Mouse (Mus musculus) MEL (cell line): ENCODE measurements around the gene Gm21970. TPM values are rescaled to one million over a fixed set of nuclear protein-coding genes. Genes with fewer than 3 reads are reported as not detected.

ENCODE experiments used
- DNase-seq: peaks from one replicate; pipeline ENCODE4 v3.0.0; 2011; ENCODE audit warnings: low read depth, low spot score
- H3K27ac ChIP-seq: 2 replicates; pipeline ENCODE4 v1.5.1; 2012; ENCODE audit warnings: low read depth, mild to moderate bottlenecking, control low read depth, low read length, moderate library complexity; ENCODE audit not compliant: control insufficient read depth
- H3K27me3 ChIP-seq, 2 experiments: fragments of 150-350 bp in 1 of 2; sonication (generic) in 1 of 2; 2 replicates each; pipeline ENCODE4 v1.6.1; 2012; ENCODE audit warnings: low read length in 2 of 2, mild to moderate bottlenecking in 2 of 2, improper control_type of control experiment in 1 of 2, moderate library complexity in 1 of 2; ENCODE audit not compliant: insufficient read depth in 2 of 2, control insufficient read depth in 1 of 2
- H3K36me3 ChIP-seq, 2 experiments: 2 replicates each; pipeline ENCODE4 v1.6.1; 2012 to 2014; ENCODE audit warnings: low read length in 2 of 2, improper control_type of control experiment in 1 of 2, inconsistent platforms in 1 of 2, mild to moderate bottlenecking in 1 of 2; ENCODE audit not compliant: insufficient read depth in 2 of 2, control insufficient read depth in 1 of 2
- H3K4me1 ChIP-seq, 2 experiments: fragments of 150-350 bp in 1 of 2; sonication (generic) in 1 of 2; 2 replicates each; pipeline ENCODE4 v1.6.1; 2012; ENCODE audit warnings: low read length in 2 of 2, improper control_type of control experiment in 1 of 2, mild to moderate bottlenecking in 1 of 2; ENCODE audit not compliant: insufficient read depth in 2 of 2, control insufficient read depth in 1 of 2
- H3K4me3 ChIP-seq, 2 experiments: fragments of 150-350 bp in 1 of 2; sonication (generic) in 1 of 2; 2 replicates each; pipeline ENCODE4 v1.5.1; 2012; ENCODE audit warnings: low read depth in 2 of 2, low read length in 2 of 2, mild to moderate bottlenecking in 2 of 2, moderate library complexity in 2 of 2, control low read depth in 1 of 2, improper control_type of control experiment in 1 of 2; ENCODE audit not compliant: control insufficient read depth in 1 of 2, insufficient read depth in 1 of 2
- H3K79me2 ChIP-seq: 2 replicates; pipeline ENCODE4 v1.6.1; 2012; ENCODE audit warnings: mild to moderate bottlenecking, low read length, moderate library complexity; ENCODE audit not compliant: control insufficient read depth, poor library complexity, insufficient read depth
- H3K9ac ChIP-seq: 2 replicates; pipeline ENCODE4 v1.6.1; 2012; ENCODE audit warnings: low read depth, mild to moderate bottlenecking, control low read depth, low read length, moderate library complexity; ENCODE audit not compliant: control insufficient read depth, poor library complexity, severe bottlenecking
- H3K9me3 ChIP-seq: fragments of 150-350 bp; sonication (generic); replicated peaks from 2 replicates; pipeline ENCODE4 v1.6.1; 2012; ENCODE audit warnings: mild to moderate bottlenecking, low read length, improper control_type of control experiment, moderate library complexity; ENCODE audit not compliant: insufficient read depth
- CHD1 ChIP-seq: IDR thresholded peaks from 2 replicates; pipeline ENCODE4 v1.6.1; 2012; ENCODE audit warnings: low read depth, mild to moderate bottlenecking, inconsistent platforms, low read length, improper control_type of control experiment
- EP300 ChIP-seq, 2 experiments: IDR thresholded peaks; 2 replicates each; pipeline ENCODE4 v1.6.1; 2011; ENCODE audit warnings: improper control_type of control experiment in 2 of 2, low read length in 2 of 2, low read depth in 1 of 2, mild to moderate bottlenecking in 1 of 2
- ETS1 ChIP-seq: IDR thresholded peaks from 2 replicates; pipeline ENCODE4 v1.6.1; 2012; ENCODE audit warnings: low read depth, mild to moderate bottlenecking, inconsistent platforms, low read length, improper control_type of control experiment, moderate library complexity
- HCFC1 ChIP-seq: IDR thresholded peaks from 2 replicates; pipeline ENCODE4 v1.6.1; 2012; ENCODE audit warnings: low read depth, mild to moderate bottlenecking, inconsistent platforms, low read length, improper control_type of control experiment, moderate library complexity
- JUND ChIP-seq: IDR thresholded peaks from 2 replicates; pipeline ENCODE4 v1.6.1; 2011; ENCODE audit warnings: low read depth, mild to moderate bottlenecking, improper control_type of control experiment, low read length
- MAFK ChIP-seq: IDR thresholded peaks from 2 replicates; pipeline ENCODE4 v1.6.1; 2011; ENCODE audit warnings: low read depth, mild to moderate bottlenecking, low read length, improper control_type of control experiment, borderline replicate concordance
- MAZ ChIP-seq: IDR thresholded peaks from 2 replicates; pipeline ENCODE4 v1.6.1; 2012; ENCODE audit warnings: low read depth, mild to moderate bottlenecking, inconsistent platforms, low read length, improper control_type of control experiment
- MEF2A ChIP-seq: IDR thresholded peaks from 2 replicates; pipeline ENCODE4 v1.6.1; 2014; ENCODE audit warnings: low read depth, mild to moderate bottlenecking, inconsistent platforms, low read length, improper control_type of control experiment; ENCODE audit not compliant: poor library complexity, insufficient replicate concordance, severe bottlenecking; ENCODE audit errors: extremely low read depth
- MXI1 ChIP-seq: IDR thresholded peaks from 2 replicates; pipeline ENCODE4 v1.6.1; 2011; ENCODE audit warnings: mild to moderate bottlenecking, low read depth, low read length, improper control_type of control experiment
- RCOR1 ChIP-seq: IDR thresholded peaks from 2 replicates; pipeline ENCODE4 v1.6.1; 2012; ENCODE audit warnings: low read depth, mild to moderate bottlenecking, inconsistent platforms, low read length, improper control_type of control experiment
- SIN3A ChIP-seq: IDR thresholded peaks from 2 replicates; pipeline ENCODE4 v1.6.1; 2012; ENCODE audit warnings: low read length, improper control_type of control experiment, inconsistent platforms
- TAL1 ChIP-seq: IDR thresholded peaks from 2 replicates; pipeline ENCODE4 v1.6.1; 2012; ENCODE audit warnings: mild to moderate bottlenecking, inconsistent platforms, low read length, moderate library complexity, mixed read lengths
- TBP ChIP-seq: IDR thresholded peaks from 2 replicates; pipeline ENCODE4 v1.8.0; 2011; ENCODE audit warnings: low read depth, low read length, improper control_type of control experiment
- TCF12 ChIP-seq: IDR thresholded peaks from 2 replicates; pipeline ENCODE4 v1.6.1; 2014; ENCODE audit warnings: low read depth, mild to moderate bottlenecking, inconsistent platforms, low read length, improper control_type of control experiment, moderate library complexity
- UBTF ChIP-seq: IDR thresholded peaks from 2 replicates; pipeline ENCODE4 v1.6.1; 2012; ENCODE audit warnings: low read depth, mild to moderate bottlenecking, inconsistent platforms, low read length, improper control_type of control experiment, moderate library complexity, borderline replicate concordance; ENCODE audit not compliant: insufficient read depth
- ZC3H11A ChIP-seq: IDR thresholded peaks from 2 replicates; pipeline ENCODE4 v1.6.1; 2012; ENCODE audit warnings: low read depth, mild to moderate bottlenecking, inconsistent platforms, low read length, improper control_type of control experiment
- ZKSCAN1 ChIP-seq: IDR thresholded peaks from 2 replicates; pipeline ENCODE4 v1.6.1; 2012; ENCODE audit warnings: low read depth, mild to moderate bottlenecking, inconsistent platforms, low read length, improper control_type of control experiment, moderate library complexity
- ZMIZ1 ChIP-seq: IDR thresholded peaks from 2 replicates; pipeline ENCODE4 v1.6.1; 2012; ENCODE audit warnings: low read depth, mild to moderate bottlenecking, inconsistent platforms, low read length, improper control_type of control experiment, moderate library complexity
- polyA plus RNA-seq, 2 experiments: library from polyadenylated mRNA; stranded (reverse) in 1 of 2; unstranded in 1 of 2; fragments of >175 nt in 1 of 2; fragments of >200 nt in 1 of 2; gene quantifications; 2 replicates each; pipeline versions ENCODE4 v1.2.1 to v1.2.4; 2012; ENCODE audit warnings: low replicate concordance in 2 of 2, low read depth in 1 of 2; ENCODE audit not compliant: insufficient read length in 2 of 2, insufficient read depth in 1 of 2, missing spikeins in 1 of 2
- total RNA-seq: library from RNA; depleted of rRNA; stranded (reverse); fragments of 300-350 nt; gene quantifications from 2 replicates; pipeline ENCODE4 v1.2.3, GENCODE M21; 2012

Gene Gm21970
- total and polyA plus RNA-seq, 3 experiments, result not detected

DNA sequence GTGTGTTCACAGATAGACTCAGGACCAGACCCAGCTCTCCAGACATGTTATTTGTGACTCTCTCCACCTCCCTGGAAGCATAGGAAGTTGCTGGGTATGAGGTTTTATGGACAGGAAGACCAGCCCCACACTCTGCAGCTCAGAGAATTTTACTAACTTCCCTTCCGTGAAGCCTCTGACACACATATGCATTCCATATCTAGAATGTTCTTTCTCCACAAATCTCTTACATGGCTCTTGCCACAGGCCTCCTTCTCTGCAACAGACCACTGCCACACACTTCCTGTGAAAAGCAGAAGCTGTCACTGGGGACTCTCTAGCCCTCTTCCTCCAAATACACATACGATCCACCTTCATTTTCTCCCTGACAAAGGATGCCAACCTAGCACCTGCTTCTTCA is 24.5 kb upstream of the Gm21970 start:
- TF ChIP-seq HCFC1 (0 out of 2 replicates have a peak, but pooled peaks have one; percentile 43), ETS1 (peak; percentile 24; the same call in 1 of the 2 replicates), MAZ (no peak), ZKSCAN1 (no peak), UBTF (no peak), EP300 (IDR thresholded peaks at IDR 0.05; ENCODE audit: low read depth in 1 of 2, low read length in 2 of 2) (peak in 1 of 2 experiments; percentile 43; a peak in 3 of 4 replicates), MAFK (no peak), ZMIZ1 (no peak), SIN3A (no peak; the same call in 1 of the 2 replicates), ZC3H11A (no peak), MXI1 (no peak), TAL1 (no peak), CHD1 (no peak), TCF12 (peak; percentile 34; the same call in 1 of the 2 replicates), RCOR1 (peak; percentile 22; the same call in 1 of the 2 replicates), TBP (0 out of 2 replicates have a peak, but pooled peaks have one; percentile 41), MEF2A (no peak), JUND (no peak)
- TF ChIP-seq, all 39 proteins: peak for 6

More for the DNA sequence above, 24.5 kb upstream of the Gm21970 start:
- DNase-seq, result peak; percentile 72
- Histone ChIP-seq H3K9ac (peak overlapping the region; percentile 4; the same call in 1 of the 2 replicates), H3K79me2 (no peaks in the 10 kb centered on the region), H3K9me3 (no peaks in the 10 kb centered on the region), H3K27ac (peak overlapping the region; percentile 44), H3K4me3 (no peak overlapping the region), H3K4me1 (peaks cover 6 to 24% of the 10 kb centered on the region in 2 experiments; a peak in 3 of 4 replicates), H3K27me3 (no peaks in the 10 kb centered on the region), H3K36me3 (peaks cover 0 to 15% of the 10 kb centered on the region in 2 experiments; a peak in 2 of 4 replicates)
